ENCODE assay signal across 7 mouse cellular contexts in genomic region chr13:64306078-64306477, GRCm38 (mm10). TPM values are rescaled to one million over a fixed set of nuclear protein-coding genes. Genes with fewer than 3 reads are reported as not detected.
A peak's percentile ranks its signal among the peaks of the same experiment; 100 is the strongest.
DNase-seq lines count a peak whose midpoint lies in the region; ATAC-seq and TF ChIP-seq lines count a peak whose summit lies in the region.

No protein-coding gene starts in this region.

- H3K4me1 ChIP-seq in hindbrain, embryonic 12.5 days = no peaks in the 10 kb centered on the region
- no peaks in the 10 kb centered on the region for H3K4me1 ChIP-seq in lung, embryonic 14.5 days (ENCODE audit: insufficient read depth)

- WGBS in hindbrain, embryonic 12.5 days = 74% methylated on average over 3 of the region's 3 CpGs
- 63% methylated on average over 3 of the region's 3 CpGs for WGBS in lung, embryonic 14.5 days

- H3K9ac ChIP-seq in hindbrain, embryonic 12.5 days = no peak overlapping the region
- H3K9ac ChIP-seq in lung, embryonic 14.5 days = no peak overlapping the region

- ATAC-seq in hindbrain, embryonic 12.5 days (ENCODE audit: low FRiP score) = peak; percentile 46; the same call in 1 of the 2 replicates
- ATAC-seq in lung, embryonic 14.5 days (ENCODE audit: insufficient read depth) = peak; percentile 27; the same call in 1 of the 2 replicates

- no peak overlapping the region for H3K4me3 ChIP-seq in hindbrain, embryonic 12.5 days
- H3K4me3 ChIP-seq in lung, embryonic 14.5 days (ENCODE audit: low read depth, low read length) = no peak overlapping the region

- H3K27me3 ChIP-seq in hindbrain, embryonic 12.5 days = no peaks in the 10 kb centered on the region
- H3K27me3 ChIP-seq in lung, embryonic 14.5 days (ENCODE audit: insufficient read depth, low read length) = no peaks in the 10 kb centered on the region

- no peak overlapping the region for H3K27ac ChIP-seq in hindbrain, embryonic 12.5 days
- H3K27ac ChIP-seq in lung, embryonic 14.5 days (ENCODE audit: low read depth) = no peak overlapping the region

- no peaks in the 10 kb centered on the region for H3K9me3 ChIP-seq in hindbrain, embryonic 12.5 days (replicated peaks)
- H3K9me3 ChIP-seq in lung, embryonic 14.5 days (ENCODE audit: low read depth, low read length) = no peaks in the 10 kb centered on the region

- peaks cover 4% of the 10 kb centered on the region; the same call in 1 of the 2 replicates for H3K36me3 ChIP-seq in hindbrain, embryonic 12.5 days
- peaks cover 19% of the 10 kb centered on the region for H3K36me3 ChIP-seq in lung, embryonic 14.5 days (ENCODE audit: insufficient read depth)

- TF ChIP-seq CTCF in lung, embryonic 14.5 days (IDR thresholded peaks at IDR 0.05; ENCODE audit: low read depth) = peak; percentile 87

- no peak overlapping the region for H3K4me2 ChIP-seq in hindbrain, embryonic 12.5 days (replicated peaks)
- H3K4me2 ChIP-seq in lung, embryonic 14.5 days = no peak overlapping the region

- peak; percentile 55 for DNase-seq in urinary bladder, postnatal 25 days (ENCODE audit: low spot score)
- no peak for DNase-seq in urinary bladder, postnatal 10 days (ENCODE audit: low spot score)
- DNase-seq in adrenal gland, adult 2 months = peak; percentile 70
- peak; percentile 34 for DNase-seq in embryo, embryonic 9.5 days (ENCODE audit: extremely low spot score)
- DNase-seq in lung, embryonic 14.5 days = peak; percentile 86
- peak; percentile 26 for DNase-seq in retina, adult 2 months (ENCODE audit: low read depth, low spot score)

RNA-seq across cellular contexts. Expression of gene Aaed1, which starts 6.4 kb away (rescaled TPM):
- 10 to 100 TPM; 49.7 to 55.9 TPM for total RNA-seq in adrenal gland, adult 2 months (2021)
- polyA plus RNA-seq in adrenal gland, adult 2 months (2012; rRNA removed) = 6.0 and 6.2 TPM in 2 replicates
- 21.0 and 25.9 TPM in 2 replicates for polyA plus RNA-seq in hindbrain, embryonic 12.5 days (2016; fragmentation: Nextera tagmentation; extraction: Ambion mirVana)
- 50.1 and 51.9 TPM in 2 replicates for polyA plus RNA-seq in lung, embryonic 14.5 days (2014; fragmentation: Nextera tagmentation; extraction: Ambion mirVana)

RNA-seq across cellular contexts. Expression of gene Cdc14b, which starts 31.0 kb away (rescaled TPM):
- 10 to 100 TPM in 1 of 2 experiments, 1 to 10 TPM in 1; 8.9 to 10.4 TPM for total RNA-seq in adrenal gland, adult 2 months (2021)
- 2.9 and 4.1 TPM in 2 replicates for polyA plus RNA-seq in adrenal gland, adult 2 months (2012; rRNA removed)
- polyA plus RNA-seq in hindbrain, embryonic 12.5 days (2016; fragmentation: Nextera tagmentation; extraction: Ambion mirVana) = 10.2 and 12.5 TPM in 2 replicates
- 17.1 and 20.3 TPM in 2 replicates for polyA plus RNA-seq in lung, embryonic 14.5 days (2014; fragmentation: Nextera tagmentation; extraction: Ambion mirVana)
